Mouse (Mus musculus) liver, postnatal 0 days (tissue): ENCODE data around the gene Acoxl.

Experiments used
- CTCF ChIP-seq: sonication (generic); IDR thresholded peaks from 2 replicates; pipeline ENCODE4 v1.5.1; 2016; ENCODE audit warnings: antibody characterized with exemption, low read depth
- EP300 ChIP-seq: IDR thresholded peaks from 2 replicates; pipeline ENCODE4 v1.6.1; 2016; ENCODE audit warnings: antibody characterized with exemption, low read depth, mild to moderate bottlenecking

GRCm38 (mm10) chr2:127937079-127937478 lies 98.4 kb downstream of the Acoxl start:
- TF ChIP-seq CTCF (peak; percentile 41), EP300 (no peak)
